Mouse (Mus musculus) gastrocnemius, postnatal 14 days (tissue): ENCODE data around the gene Ephx1. TPM values are rescaled to one million over a fixed set of nuclear protein-coding genes. Genes with fewer than 3 reads are reported as not detected.

Experiments
- DNase-seq: peaks from one replicate; pipeline ENCODE4 v3.0.0; 2021; ENCODE audit warnings: mixed read lengths
- intact Hi-C: fragments of 180-260 bp; cut with DNase I; formaldehyde crosslinking; loops from one replicate; pipeline ENCODE4 v1.15.1; 2025; ENCODE audit warnings: low total_unique reads
- total RNA-seq, 2 experiments: library from RNA; stranded (reverse); gene quantifications; 2 replicates each; pipeline ENCODE4 v1.2.3; 2021

Ephx1 gene
- total RNA-seq, 2 experiments from 2014 or later, result 13.5 to 16.4 TPM

DNA sequence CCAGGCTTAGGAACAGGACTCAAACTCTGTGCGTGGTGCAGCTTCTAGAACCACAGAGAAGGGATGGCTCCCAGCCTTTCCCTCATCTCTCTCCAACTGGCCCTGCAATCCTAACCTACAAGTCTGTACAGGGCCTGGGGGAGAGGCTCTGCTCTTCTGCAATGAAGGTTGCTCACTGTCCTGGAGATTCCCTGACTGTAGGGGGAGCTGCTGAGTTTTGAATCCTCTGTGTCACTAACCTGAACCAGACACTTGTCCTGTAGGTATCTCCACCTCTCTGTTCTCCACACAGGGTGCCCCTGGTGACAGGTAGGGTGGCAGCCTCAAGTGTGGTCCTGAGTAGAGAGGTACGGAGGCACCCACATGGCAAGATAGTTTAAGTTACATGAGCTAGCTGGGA lies 40.2 kb downstream of the Ephx1 start:
- intact Hi-C loops, result no loop called here
- DNase-seq, result no peak

DNA sequence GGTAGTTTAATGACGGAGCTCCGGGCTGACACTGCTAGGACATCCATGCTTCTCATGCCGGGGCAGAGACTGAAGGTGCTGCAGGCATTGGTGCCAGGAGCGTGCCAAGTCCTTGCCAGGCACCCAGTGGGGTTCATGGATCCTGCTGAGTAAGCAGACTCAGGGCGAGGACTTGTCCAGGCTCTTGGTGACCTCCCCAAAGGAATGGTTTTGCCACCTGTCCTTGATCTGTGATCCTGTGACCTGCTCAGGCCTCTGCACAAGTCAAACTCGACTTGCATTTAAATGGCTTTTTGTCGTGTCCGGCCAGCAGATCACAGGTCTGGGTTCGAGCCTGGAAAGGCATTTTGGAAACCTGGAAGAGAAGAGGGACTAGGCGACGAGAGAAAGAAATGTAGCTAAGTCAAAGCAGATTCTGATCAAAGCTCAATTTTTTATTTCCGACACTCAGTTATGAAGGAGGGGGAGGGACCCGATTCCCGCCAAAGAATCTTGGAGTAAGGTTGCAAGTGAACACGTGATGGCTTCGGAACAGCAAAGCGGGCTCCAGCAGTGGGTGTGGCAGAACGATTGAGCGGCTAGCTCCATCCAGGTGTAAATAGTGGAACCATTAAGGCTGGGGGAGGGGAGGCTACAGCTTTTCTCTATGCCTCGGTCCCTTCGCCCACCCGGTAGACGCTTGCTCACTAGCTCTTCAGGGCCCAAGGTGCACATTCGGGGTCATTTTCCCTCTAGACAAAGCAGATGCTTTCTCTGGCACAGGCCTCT lies 41.0 kb downstream of the Ephx1 start:
- no peak for DNase-seq
- intact Hi-C loops, result no loop called here

DNA sequence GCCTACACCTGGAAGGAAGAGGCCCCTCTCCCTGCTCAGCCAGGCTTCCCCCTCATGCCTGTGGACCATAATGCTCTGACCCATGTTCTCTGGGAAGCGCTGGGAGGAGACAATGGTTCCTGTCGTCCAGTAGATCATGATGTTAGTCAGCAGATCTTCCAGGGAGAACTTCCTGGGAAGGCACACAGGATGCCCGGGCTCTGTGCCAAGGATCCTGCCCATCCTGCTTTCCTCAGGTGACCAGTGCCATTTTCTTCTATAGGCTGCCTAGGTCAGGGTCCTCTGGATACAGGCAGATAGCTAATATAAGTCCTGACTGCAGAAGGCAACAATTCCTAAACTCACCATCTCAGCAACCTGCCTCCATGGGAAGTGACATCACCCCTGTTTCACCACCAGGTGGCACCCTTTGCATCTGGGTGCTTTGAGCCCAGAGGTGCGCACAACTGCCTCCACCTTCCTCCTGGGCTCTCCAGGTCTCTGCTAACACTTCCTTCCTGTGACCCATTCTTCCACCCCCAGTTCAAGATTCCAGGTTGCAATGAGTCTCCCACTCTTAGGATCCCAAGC lies 44.5 kb downstream of the Ephx1 start:
- intact Hi-C loops, result no loop called here
- DNase-seq, result peak; percentile 44

DNA sequence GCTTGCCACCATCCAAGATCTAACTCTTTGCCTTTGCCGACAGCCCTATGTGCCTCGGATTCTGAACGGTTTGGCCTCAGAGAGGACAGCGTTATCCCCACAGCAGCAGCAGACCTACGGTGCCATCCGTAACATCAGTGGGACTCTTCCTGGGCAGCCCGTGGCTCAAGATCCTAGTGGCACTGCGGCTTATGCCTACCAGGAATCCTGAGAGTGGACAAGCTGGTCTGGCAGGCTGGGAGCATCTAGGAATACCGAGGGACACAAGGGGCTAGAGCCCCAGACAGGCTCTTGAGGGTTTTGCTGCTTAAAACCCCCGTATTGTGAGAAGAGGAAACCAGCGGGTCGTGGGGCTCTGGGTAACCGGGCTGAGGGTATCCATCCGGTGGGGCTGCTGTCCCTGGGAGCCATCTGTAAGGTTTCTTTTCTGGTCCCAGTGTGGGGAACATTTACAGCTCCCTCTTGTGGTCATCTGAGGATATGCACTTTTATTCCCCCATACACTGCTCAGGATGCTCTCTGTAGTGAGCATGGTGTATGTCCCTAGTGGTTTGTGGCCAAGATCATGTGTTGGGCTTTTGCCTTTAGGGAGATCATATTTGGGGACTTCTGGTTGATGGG lies 46.5 kb downstream of the Ephx1 start:
- intact Hi-C loops, result no loop called here
- no peak for DNase-seq

DNA sequence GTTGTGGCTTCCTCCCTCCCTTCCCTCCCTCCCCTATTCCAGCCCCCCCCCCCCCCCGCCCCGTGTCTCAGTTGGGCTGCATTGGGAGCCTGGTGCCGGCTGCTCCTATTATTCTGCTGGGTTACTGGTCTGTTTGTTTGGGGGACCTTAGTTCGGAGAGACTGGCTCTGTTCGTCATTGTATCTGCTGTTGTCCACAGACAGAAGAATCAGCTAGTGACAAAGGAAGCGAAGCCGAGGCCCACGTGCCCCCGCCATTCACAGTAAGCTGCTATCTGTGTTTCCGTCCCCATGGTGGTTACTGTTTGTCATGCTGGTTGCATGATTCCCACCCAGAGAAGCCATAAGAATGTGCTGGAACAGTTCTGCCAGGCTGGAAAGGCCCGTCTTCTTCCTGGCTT lies 47.8 kb downstream of the Ephx1 start:
- DNase-seq, result no peak
- intact Hi-C loops, result loop anchor here (2.0 kb wide), 1 partner anchor 72 kb away; no protein-coding TSS in a partner anchor

DNA sequence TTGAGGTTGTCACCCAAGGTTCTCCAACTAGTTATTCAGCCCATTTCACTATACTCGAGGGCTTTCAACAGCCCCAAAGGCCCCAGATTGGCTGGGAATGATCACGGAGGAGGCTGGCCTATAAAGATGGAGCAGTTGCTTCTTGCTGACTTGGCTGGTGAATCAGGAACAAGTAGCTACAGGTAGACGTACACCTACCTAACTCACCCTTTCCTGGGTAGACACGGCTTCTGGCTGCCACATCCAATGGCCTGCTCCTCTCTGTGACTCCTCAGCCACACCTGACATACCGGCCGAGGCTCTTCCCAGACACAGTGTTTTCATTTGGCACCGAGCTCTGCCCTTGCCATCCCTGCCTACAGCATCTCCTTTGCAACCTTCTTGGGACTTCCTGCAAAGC lies 53.4 kb downstream of the Ephx1 start:
- no peak for DNase-seq
- intact Hi-C loops, result loop anchor here (5.0 kb wide), 1 partner anchor 75 kb away; the partner anchor contains the start of gene Lefty2

DNA sequence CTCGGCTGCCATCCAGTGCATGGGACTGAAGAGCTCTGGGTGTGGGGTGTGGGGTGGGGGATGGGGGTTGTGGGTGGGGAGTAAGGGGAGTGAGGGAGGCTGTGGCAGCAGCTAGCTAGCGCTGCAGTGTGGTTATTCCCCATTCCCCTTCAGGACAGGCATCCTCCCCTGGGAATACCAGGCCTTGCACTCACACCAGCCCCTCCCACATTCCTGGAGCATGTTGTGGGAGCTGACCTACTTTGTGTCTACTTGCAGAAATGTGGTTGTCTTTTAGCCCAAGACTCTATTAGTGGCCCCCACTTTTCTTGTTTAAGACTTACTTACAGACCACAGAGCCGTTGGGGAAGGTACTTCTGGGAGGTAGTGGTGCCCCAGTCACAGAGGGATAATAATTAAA lies 54.2 kb downstream of the Ephx1 start:
- intact Hi-C loops, result loop anchor here (5.0 kb wide), 1 partner anchor 74 kb away; the partner anchor contains the start of gene Lefty2
- peak; percentile 52 for DNase-seq

DNA sequence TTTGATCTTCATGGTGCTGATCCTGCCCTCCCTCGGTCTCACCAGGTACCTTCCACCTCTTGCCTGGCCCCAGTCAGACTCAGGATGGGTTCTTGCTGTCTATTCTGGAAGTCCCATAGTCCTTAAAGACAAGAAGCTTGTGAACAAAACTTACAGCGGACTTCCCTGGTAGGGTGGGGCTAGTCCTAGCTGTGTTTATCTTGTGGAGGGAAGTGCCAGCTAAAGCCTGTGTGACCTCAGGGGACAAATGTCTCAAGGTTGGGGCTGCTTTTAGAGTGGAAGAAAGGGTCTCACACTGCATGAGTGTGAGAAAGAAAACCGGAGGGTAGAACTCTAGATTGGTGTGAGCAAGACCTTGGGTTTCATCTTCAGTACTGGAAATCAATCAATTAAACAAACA lies 54.9 kb downstream of the Ephx1 start:
- DNase-seq, result no peak
- intact Hi-C loops, result loop anchor here (5.0 kb wide), 1 partner anchor 73 kb away; the partner anchor contains the start of gene Lefty2

DNA sequence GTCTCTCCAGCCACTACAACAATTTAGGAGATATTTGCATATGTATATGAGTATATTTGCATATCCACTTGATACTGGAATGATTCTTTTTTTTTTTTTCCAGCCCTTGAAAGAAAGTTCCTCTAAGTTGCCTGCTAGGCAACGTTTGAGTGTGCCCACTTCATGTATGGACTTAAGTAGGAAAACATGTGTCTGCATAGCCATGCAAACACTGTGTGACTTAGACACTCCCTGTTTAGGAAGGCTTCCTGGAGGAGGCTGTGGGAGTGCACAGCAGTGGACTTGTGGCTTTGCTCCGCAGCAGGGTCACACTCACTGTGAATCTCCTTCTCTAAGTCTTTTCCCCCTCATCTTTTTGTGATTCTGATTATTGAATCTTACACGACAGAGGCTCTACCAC lies 61.9 kb downstream of the Ephx1 start:
- intact Hi-C loops, result no loop called here
- no peak for DNase-seq

DNA sequence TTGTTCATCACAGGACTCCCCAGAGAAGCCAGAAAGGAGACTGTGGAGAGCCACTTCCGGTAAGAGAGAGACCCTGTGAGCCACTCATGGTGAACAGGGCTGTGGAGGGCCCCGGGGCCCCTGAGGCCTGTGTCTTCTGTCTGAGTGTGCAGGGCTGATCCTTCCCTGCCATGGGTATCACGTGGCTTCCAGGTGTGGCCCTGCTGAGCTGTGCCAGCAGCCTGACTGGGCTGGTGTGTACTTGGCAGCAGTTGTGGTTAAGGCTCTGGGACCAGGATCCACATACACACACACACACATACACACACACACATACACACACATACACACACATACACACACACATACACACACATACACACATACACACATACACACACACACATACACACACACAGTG lies 62.7 kb downstream of the Ephx1 start:
- intact Hi-C loops, result no loop called here
- DNase-seq, result no peak

DNA sequence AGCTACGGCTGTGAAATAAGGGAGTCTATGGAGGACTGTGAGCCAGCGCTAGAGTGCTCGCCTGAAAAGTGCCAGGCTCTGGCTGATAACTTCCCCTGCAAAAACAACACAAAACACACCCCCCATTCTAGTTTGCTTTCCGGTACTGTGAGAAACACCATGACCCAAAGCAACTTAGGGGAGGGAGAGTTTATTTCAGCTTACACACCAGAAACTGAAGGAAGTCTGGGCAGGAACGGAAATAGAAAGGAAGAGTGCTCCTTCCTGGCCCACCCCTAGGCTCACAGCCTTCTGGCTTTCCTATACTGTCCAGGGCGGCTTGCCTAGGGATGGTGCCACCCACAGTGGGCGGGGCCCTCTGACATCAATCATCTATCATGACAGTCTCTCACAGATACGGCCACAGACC lies 63.7 kb downstream of the Ephx1 start:
- intact Hi-C loops, result no loop called here
- peak; percentile 43 for DNase-seq

DNA sequence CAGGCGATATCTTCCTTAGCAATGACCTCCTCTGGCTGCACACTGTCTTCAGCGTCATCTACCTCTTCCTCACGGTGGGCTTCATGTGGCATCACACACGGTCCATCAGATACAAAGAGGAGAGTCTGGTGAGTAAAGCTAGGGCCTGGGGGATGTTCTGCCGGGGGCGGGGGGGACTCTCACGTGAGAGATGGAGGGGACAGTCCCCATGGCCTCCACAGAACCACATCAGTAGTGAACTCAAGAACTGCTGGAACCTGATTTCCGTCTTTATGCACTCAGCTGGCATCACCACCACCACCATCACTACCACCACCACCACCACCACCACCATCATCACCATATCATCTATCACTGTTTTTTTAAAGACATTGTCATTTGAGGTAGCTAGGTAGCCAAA lies 64.3 kb downstream of the Ephx1 start:
- DNase-seq, result no peak
- intact Hi-C loops, result no loop called here

DNA sequence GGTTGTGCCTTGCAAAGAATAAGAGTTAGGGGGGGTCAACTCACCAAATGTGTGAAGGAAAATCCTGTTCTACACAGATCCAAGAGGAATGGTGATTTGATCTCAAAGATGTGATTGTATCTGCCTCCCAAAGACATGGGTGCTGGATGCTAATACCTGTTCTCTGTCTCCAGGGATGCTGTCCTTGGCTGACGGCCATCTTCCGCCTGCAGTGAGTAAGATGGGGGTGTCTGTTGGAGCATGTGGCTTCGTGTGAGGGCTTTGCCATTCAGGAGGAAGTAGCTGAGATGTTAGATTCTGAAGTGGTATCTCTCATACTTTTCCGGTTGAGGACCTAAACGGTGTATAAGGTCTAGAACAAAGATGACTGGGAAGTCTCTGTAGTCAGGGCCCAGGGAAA lies 67.9 kb downstream of the Ephx1 start:
- intact Hi-C loops, result no loop called here
- no peak for DNase-seq

DNA sequence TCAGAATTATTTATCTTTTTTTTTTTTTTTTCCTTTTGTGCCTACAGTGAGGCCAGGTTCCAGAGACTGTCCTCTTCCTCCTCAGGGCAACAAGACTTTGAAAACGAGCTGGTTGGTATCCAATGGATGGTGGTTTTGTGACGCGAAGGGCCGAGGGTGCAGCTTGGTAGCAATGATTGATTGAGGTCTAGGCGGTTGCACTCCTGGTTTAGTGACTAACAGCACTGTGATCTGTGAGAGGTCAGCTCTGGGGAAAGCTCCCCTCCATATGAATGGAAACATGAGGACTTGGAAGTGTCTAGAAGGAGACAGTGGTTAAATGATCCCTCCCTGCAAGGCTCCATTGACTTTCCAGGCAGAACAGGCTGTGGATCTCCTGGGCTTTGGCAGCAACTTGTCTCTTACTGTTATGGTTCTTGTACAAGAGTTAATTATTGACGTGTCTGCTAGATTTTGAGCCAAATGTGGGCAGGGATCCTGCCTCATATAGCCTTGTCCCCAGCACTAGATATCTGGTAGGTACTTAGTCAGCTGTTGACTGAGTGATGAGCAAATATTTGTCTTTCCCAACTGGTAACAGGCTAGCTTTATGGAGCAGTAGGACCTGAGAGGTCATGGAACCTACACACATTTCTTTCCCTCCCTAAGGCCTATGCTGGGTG lies 68.5 kb downstream of the Ephx1 start:
- DNase-seq, result no peak
- intact Hi-C loops, result no loop called here

DNA sequence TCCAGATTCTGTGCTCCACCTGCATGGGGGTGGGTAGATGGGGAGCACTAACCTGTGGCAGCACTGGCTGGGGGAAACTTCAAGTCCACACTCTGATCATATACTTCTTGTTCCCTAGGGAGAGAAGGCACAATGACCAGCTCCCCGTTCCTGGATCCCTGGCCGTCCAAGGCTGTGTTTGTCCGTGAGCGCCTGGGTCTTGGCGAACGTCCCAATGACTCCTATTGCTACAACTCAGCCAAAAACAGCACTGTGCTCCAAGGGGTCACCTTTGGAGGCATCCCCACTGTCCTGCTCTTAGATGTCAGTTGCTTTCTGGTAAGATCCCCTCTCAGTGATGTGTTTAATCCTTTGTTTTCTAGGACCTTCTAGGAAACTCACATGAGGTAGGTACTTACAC lies 74.3 kb downstream of the Ephx1 start:
- intact Hi-C loops, result no loop called here
- DNase-seq, result no peak

DNA sequence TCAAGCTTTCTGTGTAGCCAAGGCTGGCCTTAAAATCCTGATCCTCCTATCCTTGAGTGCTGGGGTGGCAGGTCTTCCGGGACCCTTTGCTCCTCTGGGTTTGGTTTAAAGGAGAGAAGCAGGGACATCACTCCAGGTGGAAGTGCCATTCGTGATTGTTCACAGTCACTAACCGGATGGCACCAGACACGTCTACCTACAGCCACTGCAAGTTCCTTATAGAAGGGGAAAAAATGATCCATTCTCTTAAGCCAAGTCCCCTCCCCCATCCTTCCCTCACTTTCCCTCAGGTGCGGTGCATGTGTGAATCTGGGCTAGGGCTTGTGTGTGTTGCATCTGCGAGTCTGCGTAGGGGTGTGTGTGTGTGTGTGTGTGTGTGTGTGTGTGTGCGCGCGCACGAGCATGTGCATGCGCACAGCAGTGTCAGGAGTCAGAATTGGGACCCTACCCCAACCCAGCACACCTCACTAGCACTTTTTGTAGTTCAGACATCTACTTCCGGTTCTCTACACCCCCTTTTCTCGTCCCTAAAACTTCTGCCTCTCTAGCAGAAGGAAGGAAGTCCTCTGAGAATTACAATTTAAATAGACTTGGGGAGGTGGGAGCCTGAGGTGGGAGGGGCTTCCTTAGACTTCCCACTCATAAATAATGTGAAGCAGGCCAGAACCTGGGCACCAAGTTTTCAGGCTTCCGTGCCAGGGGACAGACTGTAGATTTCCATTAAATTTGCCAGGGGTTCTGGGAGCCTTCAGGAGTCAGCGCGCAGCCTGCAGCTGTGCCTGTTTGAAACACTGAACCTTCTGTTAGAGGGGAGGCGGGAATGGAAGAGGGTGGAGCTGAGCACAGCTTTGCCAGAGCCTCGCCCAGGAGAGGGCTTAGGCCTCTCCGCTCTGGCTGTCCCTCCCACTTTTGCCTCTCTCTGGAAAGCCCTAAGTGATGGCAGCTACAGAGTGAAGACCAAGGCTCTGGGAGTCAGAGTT lies 75.4 kb downstream of the Ephx1 start:
- peak; percentile 70 for DNase-seq
- intact Hi-C loops, result no loop called here

DNA sequence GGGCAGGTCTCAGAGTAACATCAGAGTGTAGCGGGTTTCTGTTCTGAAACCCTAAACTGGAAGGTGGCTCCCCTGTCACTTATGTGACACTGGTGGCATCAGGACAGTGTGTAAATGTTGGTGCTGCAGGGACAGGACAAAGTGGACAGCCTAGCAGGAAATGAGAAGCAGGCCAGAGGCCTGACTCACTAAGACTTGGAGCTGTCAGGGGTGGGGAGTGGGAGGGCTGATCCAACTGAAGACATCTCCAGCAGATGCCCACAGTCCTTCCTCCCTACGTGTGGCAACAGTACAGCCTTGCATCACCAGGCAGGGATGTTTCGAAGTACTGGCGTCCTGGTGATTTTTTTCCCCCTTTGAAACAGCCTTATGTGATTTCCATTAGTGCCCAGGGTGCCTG lies 76.2 kb downstream of the Ephx1 start:
- intact Hi-C loops, result no loop called here
- no peak for DNase-seq

DNA sequence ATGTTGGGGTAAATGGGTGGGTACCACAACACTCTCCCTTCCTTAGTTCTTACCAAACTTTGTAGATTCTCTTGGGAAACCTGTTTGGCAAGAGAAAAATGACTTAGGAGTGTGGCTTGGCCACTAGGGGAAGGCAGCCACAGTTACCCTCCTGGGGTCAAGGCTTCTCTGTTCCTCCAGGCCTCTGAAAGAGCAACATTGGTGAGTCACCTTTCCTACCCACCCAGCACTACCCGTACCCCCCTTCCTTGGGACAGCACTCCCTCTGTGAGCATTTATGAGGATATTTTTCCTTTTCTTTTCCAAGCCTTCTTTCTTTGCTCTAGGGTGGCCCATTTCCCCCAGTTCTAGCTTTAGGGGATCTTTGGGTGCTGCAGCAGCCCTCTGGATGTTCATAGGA lies 76.8 kb downstream of the Ephx1 start:
- intact Hi-C loops, result no loop called here
- DNase-seq, result no peak

DNA sequence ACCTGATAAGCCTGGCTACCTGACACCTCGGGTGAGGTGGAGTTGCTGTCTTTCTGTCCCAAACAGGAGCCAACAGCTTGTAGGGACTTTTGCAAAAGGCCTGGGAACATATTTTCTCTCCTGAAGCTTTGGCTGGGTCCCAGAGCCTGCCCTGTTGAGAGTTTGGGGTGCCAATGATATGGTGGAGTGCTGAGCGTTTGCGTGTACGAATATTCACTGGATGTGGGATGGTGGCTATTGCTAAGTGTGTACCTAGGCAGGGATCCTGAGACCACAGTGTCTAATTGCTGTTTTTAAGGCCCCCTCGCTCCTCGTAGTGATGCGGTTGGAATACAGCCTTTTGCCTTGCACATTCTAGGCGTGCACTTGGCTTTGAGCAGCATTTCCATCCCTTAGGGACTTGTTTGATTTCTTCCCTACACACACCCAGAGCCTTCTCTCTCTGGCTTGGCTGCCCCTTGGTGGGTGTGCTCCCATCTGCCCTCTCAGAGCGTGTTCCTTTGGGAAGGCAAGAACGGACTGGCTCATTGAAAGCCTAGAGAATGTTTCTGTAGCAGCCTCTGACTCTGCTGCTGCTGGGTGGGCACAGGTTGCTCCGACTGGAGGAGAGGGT lies 77.6 kb downstream of the Ephx1 start:
- peak; percentile 38 for DNase-seq
- intact Hi-C loops, result no loop called here
